Mouse (Mus musculus): Measurements from ENCODE around the gene Cdyl. TPM values are rescaled to one million over a fixed set of nuclear protein-coding genes. Genes with fewer than 3 reads are reported as not detected.
A peak's percentile ranks its signal among the peaks of the same experiment; 100 is the strongest.

Cdyl gene
- total and polyA plus RNA-seq, 2 experiments: 1.3 to 3.5 TPM

DNA sequence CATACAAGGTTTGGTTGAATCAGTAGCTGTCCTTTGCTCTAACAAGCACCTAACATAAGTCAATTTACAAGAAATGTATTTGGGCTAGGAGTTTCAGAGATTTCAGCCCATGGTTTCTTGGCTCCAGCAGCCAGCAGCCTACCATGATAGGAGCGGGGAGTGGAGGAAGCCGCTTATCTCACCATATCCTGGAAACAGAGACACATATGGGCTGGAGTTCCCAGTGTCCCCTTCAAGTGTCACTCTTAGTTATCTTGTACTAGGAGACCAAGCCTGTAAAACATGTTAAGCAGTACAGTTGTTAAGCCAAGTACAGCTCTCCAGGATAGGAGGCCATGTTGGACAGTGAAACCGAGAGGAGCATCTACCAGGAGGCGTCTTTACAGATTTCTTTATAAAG is 147.9 kb downstream of the Cdyl start:
- TF ChIP-seq POLR2A (IDR thresholded peaks at IDR 0.05; ENCODE audit: extremely low read depth, insufficient read depth, low read length) (no peak), CTCF (IDR thresholded peaks at IDR 0.05; ENCODE audit: low read depth, low read length) (no peak)
- Histone ChIP-seq H3K4me1 (ENCODE audit: control insufficient read depth, insufficient read depth, low read length) (no peaks in the 10 kb centered on the region), H3K9ac (ENCODE audit: low read depth, low read length) (no peak overlapping the region), H3K27ac (replicated peaks; ENCODE audit: insufficient read depth, low read depth, low read length) (no peak overlapping the region), H3K27me3 (ENCODE audit: control insufficient read depth, insufficient read depth, low read length) (no peaks in the 10 kb centered on the region), H3K36me3 (ENCODE audit: control insufficient read depth, insufficient read depth, low read length) (no peaks in the 10 kb centered on the region), H3K4me3 (ENCODE audit: insufficient read depth, low read depth, low read length) (no peak overlapping the region), H3K79me2 (ENCODE audit: control insufficient read depth, insufficient read depth, low read length) (peaks cover 13% of the 10 kb centered on the region; the same call in 1 of the 2 replicates)
- WGBS: 84% methylated on average over 4 of the region's 4 CpGs
- no peak for DNase-seq (ENCODE audit: extremely low read depth, low read depth, low spot score)

GRCm38 (mm10) chr13:35807940-35808339 is 148.3 kb downstream of the Cdyl start:
- Histone ChIP-seq H3K27me3 (ENCODE audit: control insufficient read depth, insufficient read depth, low read length) (no peaks in the 10 kb centered on the region), H3K4me3 (ENCODE audit: insufficient read depth, low read depth, low read length) (no peak overlapping the region), H3K9ac (ENCODE audit: low read depth, low read length) (no peak overlapping the region), H3K79me2 (ENCODE audit: control insufficient read depth, insufficient read depth, low read length) (peaks cover 13% of the 10 kb centered on the region; the same call in 1 of the 2 replicates), H3K4me1 (ENCODE audit: control insufficient read depth, insufficient read depth, low read length) (no peaks in the 10 kb centered on the region), H3K36me3 (ENCODE audit: control insufficient read depth, insufficient read depth, low read length) (no peaks in the 10 kb centered on the region), H3K27ac (replicated peaks; ENCODE audit: insufficient read depth, low read depth, low read length) (no peak overlapping the region)
- WGBS: 94% methylated on average over 8 of the region's 8 CpGs
- no peak for DNase-seq (ENCODE audit: extremely low read depth, low read depth, low spot score)
- TF ChIP-seq POLR2A (IDR thresholded peaks at IDR 0.05; ENCODE audit: extremely low read depth, insufficient read depth, low read length) (no peak), CTCF (IDR thresholded peaks at IDR 0.05; ENCODE audit: low read depth, low read length) (no peak)

- Histone ChIP-seq H3K27ac (replicated peaks; ENCODE audit: insufficient read depth, low read depth, low read length) (no peak overlapping the region), H3K36me3 (ENCODE audit: control insufficient read depth, insufficient read depth, low read length) (no peaks in the 10 kb centered on the region), H3K27me3 (ENCODE audit: control insufficient read depth, insufficient read depth, low read length) (no peaks in the 10 kb centered on the region), H3K79me2 (ENCODE audit: control insufficient read depth, insufficient read depth, low read length) (peaks cover 13% of the 10 kb centered on the region; the same call in 1 of the 2 replicates), H3K4me3 (ENCODE audit: insufficient read depth, low read depth, low read length) (no peak overlapping the region), H3K4me1 (ENCODE audit: control insufficient read depth, insufficient read depth, low read length) (no peaks in the 10 kb centered on the region), H3K9ac (ENCODE audit: low read depth, low read length) (no peak overlapping the region)
- 83% methylated on average over 5 of the region's 5 CpGs for WGBS
- no peak for TF ChIP-seq POLR2A (IDR thresholded peaks at IDR 0.05; ENCODE audit: extremely low read depth, insufficient read depth, low read length)
- TF ChIP-seq CTCF (IDR thresholded peaks at IDR 0.05; ENCODE audit: low read depth, low read length): no peak
- no peak for DNase-seq (ENCODE audit: extremely low read depth, low read depth, low spot score)
Observed at GRCm38 (mm10) chr13:35809252-35810159, 149.9 kb downstream of the Cdyl start.

DNA sequence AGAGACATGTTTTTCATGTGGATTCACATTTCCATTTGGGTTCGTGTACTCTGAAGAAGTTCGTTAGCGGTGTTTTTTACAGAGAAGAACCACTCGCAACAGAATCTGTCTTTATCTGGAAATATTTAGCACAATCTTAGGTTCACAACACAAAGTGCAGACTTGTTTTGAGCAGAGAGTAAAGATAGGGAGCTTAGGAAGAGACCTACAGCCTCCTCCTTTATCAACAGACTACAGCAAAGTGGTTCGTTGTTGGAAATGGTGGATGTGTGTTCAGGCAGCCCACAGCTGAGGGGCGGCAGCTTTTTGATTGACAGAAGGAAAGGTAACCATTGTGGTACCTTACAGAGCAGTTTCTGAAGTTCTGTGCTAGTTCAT is 150.5 kb downstream of the Cdyl start:
- no peak for DNase-seq (ENCODE audit: extremely low read depth, low read depth, low spot score)
- TF ChIP-seq POLR2A (IDR thresholded peaks at IDR 0.05; ENCODE audit: extremely low read depth, insufficient read depth, low read length): no peak
- no peak for TF ChIP-seq CTCF (IDR thresholded peaks at IDR 0.05; ENCODE audit: low read depth, low read length)
- Histone ChIP-seq H3K79me2 (ENCODE audit: control insufficient read depth, insufficient read depth, low read length) (peaks cover 13% of the 10 kb centered on the region; the same call in 1 of the 2 replicates), H3K4me3 (ENCODE audit: insufficient read depth, low read depth, low read length) (no peak overlapping the region), H3K27me3 (ENCODE audit: control insufficient read depth, insufficient read depth, low read length) (no peaks in the 10 kb centered on the region), H3K9ac (ENCODE audit: low read depth, low read length) (no peak overlapping the region), H3K4me1 (ENCODE audit: control insufficient read depth, insufficient read depth, low read length) (no peaks in the 10 kb centered on the region), H3K27ac (replicated peaks; ENCODE audit: insufficient read depth, low read depth, low read length) (no peak overlapping the region), H3K36me3 (ENCODE audit: control insufficient read depth, insufficient read depth, low read length) (no peaks in the 10 kb centered on the region)
- 81% methylated on average over 6 of the region's 6 CpGs for WGBS

DNA sequence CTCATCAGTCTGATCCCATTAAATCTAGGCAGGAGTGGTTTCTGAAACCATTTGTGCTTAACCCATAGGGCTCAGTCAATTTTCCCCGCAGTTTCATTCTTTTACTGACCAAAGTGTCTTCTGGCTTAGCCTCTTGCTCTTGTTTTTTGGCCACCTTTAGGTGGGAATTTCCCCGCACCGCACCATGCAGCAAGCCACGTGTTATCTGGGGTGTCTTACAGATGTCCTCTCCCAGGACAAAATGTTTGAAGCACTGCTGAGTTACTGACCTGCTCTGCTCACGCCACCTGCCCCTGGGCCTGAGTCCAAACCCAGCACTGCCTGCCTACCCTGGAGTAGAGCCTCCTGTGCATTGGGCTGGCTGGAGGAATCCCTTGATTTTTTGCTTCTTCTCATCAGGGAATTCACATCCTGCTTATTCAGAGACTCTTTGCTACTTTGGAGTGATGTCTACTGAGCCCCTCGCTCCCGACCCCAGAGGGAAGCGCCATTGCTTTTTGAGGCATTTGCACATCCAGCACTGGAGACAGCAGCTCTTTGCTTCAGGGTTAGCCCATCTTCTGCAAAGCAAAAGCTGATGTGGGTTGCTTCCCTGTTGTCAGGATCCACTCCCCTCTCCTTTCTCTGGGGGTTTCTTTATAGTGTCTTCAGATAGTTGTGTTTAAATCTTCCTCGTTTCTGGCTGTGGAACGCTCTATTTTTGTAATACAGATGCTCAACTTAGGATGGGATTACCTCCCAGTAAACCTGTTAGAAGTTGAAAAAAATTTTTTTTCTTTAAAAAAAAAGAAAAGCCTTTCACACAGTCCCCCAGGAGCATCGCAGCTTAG is 151.9 kb downstream of the Cdyl start:
- Histone ChIP-seq H3K4me1 (ENCODE audit: control insufficient read depth, insufficient read depth, low read length) (no peaks in the 10 kb centered on the region), H3K27ac (replicated peaks; ENCODE audit: insufficient read depth, low read depth, low read length) (no peak overlapping the region), H3K4me3 (ENCODE audit: insufficient read depth, low read depth, low read length) (no peak overlapping the region), H3K79me2 (ENCODE audit: control insufficient read depth, insufficient read depth, low read length) (peaks cover 9% of the 10 kb centered on the region; the same call in 1 of the 2 replicates), H3K36me3 (ENCODE audit: control insufficient read depth, insufficient read depth, low read length) (no peaks in the 10 kb centered on the region), H3K27me3 (ENCODE audit: control insufficient read depth, insufficient read depth, low read length) (no peaks in the 10 kb centered on the region), H3K9ac (ENCODE audit: low read depth, low read length) (no peak overlapping the region)
- WGBS: 84% methylated on average over 11 of the region's 11 CpGs
- TF ChIP-seq CTCF (IDR thresholded peaks at IDR 0.05; ENCODE audit: low read depth, low read length) (no peak), POLR2A (IDR thresholded peaks at IDR 0.05; ENCODE audit: extremely low read depth, insufficient read depth, low read length) (no peak)
- DNase-seq (ENCODE audit: extremely low read depth, low read depth, low spot score): peak; percentile 21
